9 mouse cellular contexts compared by ENCODE assay signal in genomic region chr11:3930931-3931330, GRCm38 (mm10). TPM values are rescaled to one million over a fixed set of nuclear protein-coding genes. Genes with fewer than 3 reads are reported as not detected.
DNase-seq lines count a peak whose midpoint lies in the region; ATAC-seq and TF ChIP-seq lines count a peak whose summit lies in the region.
"Had no signal": no experiment of that assay in that cellular context is flagged by ENCODE, and none has a peak within 500 bp of the region (broad histone marks: within the 10 kb centered on the region; RNA-seq: fewer than 3 reads in every experiment).

No protein-coding gene starts in this region.

- no peaks in the 10 kb centered on the region for H3K36me3 ChIP-seq in neural tube, embryonic 11.5 days (ENCODE audit: control insufficient read depth, insufficient read depth, low read length)
- H3K36me3 ChIP-seq in hindbrain, embryonic 12.5 days, result no peaks in the 10 kb centered on the region
- H3K36me3 ChIP-seq in liver, embryonic 12.5 days, result 0 out of 2 replicates have a peak, but pooled peaks cover under 1% of the 10 kb centered on the region
- 0 out of 2 replicates have a peak, but pooled peaks cover under 1% of the 10 kb centered on the region for H3K36me3 ChIP-seq in stomach, postnatal 0 days (ENCODE audit: control insufficient read depth, insufficient read depth, low read length)

- no peak overlapping the region for H3K27ac ChIP-seq in neural tube, embryonic 11.5 days (ENCODE audit: low read depth, low read length)
- no peak overlapping the region for H3K27ac ChIP-seq in hindbrain, embryonic 12.5 days
- H3K27ac ChIP-seq in liver, embryonic 12.5 days, result no peak overlapping the region
- H3K27ac ChIP-seq in stomach, postnatal 0 days (replicated peaks), result no peak overlapping the region

- H3K4me1 ChIP-seq in neural tube, embryonic 11.5 days (ENCODE audit: control insufficient read depth, insufficient read depth, low read length), result no peaks in the 10 kb centered on the region; the same call in 1 of the 2 replicates
- peaks cover 7% of the 10 kb centered on the region for H3K4me1 ChIP-seq in hindbrain, embryonic 12.5 days
- H3K4me1 ChIP-seq in liver, embryonic 12.5 days, result peaks cover 28% of the 10 kb centered on the region
- H3K4me1 ChIP-seq in stomach, postnatal 0 days (replicated peaks; ENCODE audit: control insufficient read depth, insufficient read depth), result no peaks in the 10 kb centered on the region

- intact Hi-C loops in left cerebral cortex, postnatal 14 days (cut with DNase I), result no loop called here

- peak overlapping the region; percentile 47 for H3K9ac ChIP-seq in neural tube, embryonic 11.5 days (ENCODE audit: low read length)
- H3K9ac ChIP-seq in hindbrain, embryonic 12.5 days, result peak overlapping the region; percentile 67
- peak overlapping the region; percentile 65 for H3K9ac ChIP-seq in liver, embryonic 12.5 days
- 0 out of 2 replicates have a peak overlapping the region, but pooled peaks have one; percentile 59 for H3K9ac ChIP-seq in stomach, postnatal 0 days (ENCODE audit: low read length)

- no peak for TF ChIP-seq EP300 in stomach, postnatal 0 days (optimal IDR thresholded peaks at IDR 0.05)

- H3K27me3 ChIP-seq in neural tube, embryonic 11.5 days (ENCODE audit: control insufficient read depth, insufficient read depth, low read length), result no peaks in the 10 kb centered on the region
- 0 out of 2 replicates have a peak, but pooled peaks cover 3% of the 10 kb centered on the region for H3K27me3 ChIP-seq in hindbrain, embryonic 12.5 days
- no peaks in the 10 kb centered on the region; the same call in 1 of the 2 replicates for H3K27me3 ChIP-seq in liver, embryonic 12.5 days (replicated peaks)
- H3K27me3 ChIP-seq in stomach, postnatal 0 days (ENCODE audit: control insufficient read depth, insufficient read depth, low read length), result no peaks in the 10 kb centered on the region

- H3K9me3 ChIP-seq in neural tube, embryonic 11.5 days (ENCODE audit: control insufficient read depth, low read length), result no peaks in the 10 kb centered on the region
- no peaks in the 10 kb centered on the region for H3K9me3 ChIP-seq in hindbrain, embryonic 12.5 days (replicated peaks)
- H3K9me3 ChIP-seq in liver, embryonic 12.5 days (replicated peaks), result no peaks in the 10 kb centered on the region
- no peaks in the 10 kb centered on the region for H3K9me3 ChIP-seq in stomach, postnatal 0 days (ENCODE audit: control insufficient read depth, low read length)

- WGBS in neural tube, embryonic 11.5 days, result 25% methylated on average over 6 of the region's 6 CpGs
- WGBS in hindbrain, embryonic 12.5 days, result 34% methylated on average over 6 of the region's 6 CpGs
- 26% methylated on average over 6 of the region's 6 CpGs for WGBS in liver, embryonic 12.5 days (ENCODE audit: insufficient replicate concordance)
- 44% methylated on average over 6 of the region's 6 CpGs for WGBS in stomach, postnatal 0 days

- peak overlapping the region; percentile 63 for H3K4me2 ChIP-seq in neural tube, embryonic 11.5 days (ENCODE audit: low read depth)
- peak overlapping the region; percentile 84 for H3K4me2 ChIP-seq in hindbrain, embryonic 12.5 days (replicated peaks)
- peak overlapping the region; percentile 78 for H3K4me2 ChIP-seq in liver, embryonic 12.5 days
- peak overlapping the region; percentile 69 for H3K4me2 ChIP-seq in stomach, postnatal 0 days (replicated peaks; ENCODE audit: low read depth)

- DNase-seq in neural tube, embryonic 11.5 days (ENCODE audit: low spot score), result no peak
- DNase-seq in neural tube, embryonic 10.5 days (ENCODE audit: extremely low spot score, low spot score), result no peak
- DNase-seq in stomach, postnatal 0 days (ENCODE audit: low spot score), result peak; percentile 11
- no peak for DNase-seq in urinary bladder, postnatal 10 days (ENCODE audit: low spot score)
- DNase-seq in embryo, embryonic 11 days, result no peak
- no peak for DNase-seq in left cerebral cortex, postnatal 14 days (ENCODE audit: low spot score in 2 of 2)

- no peak for TF ChIP-seq CTCF in stomach, postnatal 0 days (IDR thresholded peaks at IDR 0.05; ENCODE audit: low read depth)

- H3K4me3 ChIP-seq in neural tube, embryonic 11.5 days (ENCODE audit: low read depth, low read length), result peak overlapping the region; percentile 53
- peak overlapping the region; percentile 50 for H3K4me3 ChIP-seq in hindbrain, embryonic 12.5 days
- H3K4me3 ChIP-seq in liver, embryonic 12.5 days, result peak overlapping the region; percentile 61
- 0 out of 2 replicates have a peak overlapping the region, but pooled peaks have one; percentile 46 for H3K4me3 ChIP-seq in stomach, postnatal 0 days (ENCODE audit: low read depth, low read length)

- no peak for ATAC-seq in neural tube, embryonic 11.5 days (ENCODE audit: insufficient read depth, low FRiP score, low TSS enrichment)
- no peak for ATAC-seq in hindbrain, embryonic 12.5 days (ENCODE audit: low FRiP score)
- ATAC-seq in liver, embryonic 12.5 days, result no peak
- ATAC-seq in stomach, postnatal 0 days (ENCODE audit: low FRiP score, low TSS enrichment), result no peak

RNA-seq across cellular contexts. Expression of gene Tcn2, which starts 1.0 kb away (rescaled TPM):
- polyA plus RNA-seq in neural tube, embryonic 11.5 days (2014; fragmentation: Nextera tagmentation; extraction: Ambion mirVana), result 31.4 and 31.7 TPM in 2 replicates
- 34.1 and 35.3 TPM in 2 replicates for polyA plus RNA-seq in hindbrain, embryonic 12.5 days (2016; fragmentation: Nextera tagmentation; extraction: Ambion mirVana)
- polyA plus RNA-seq in liver, embryonic 12.5 days (2016; fragmentation: Nextera tagmentation; extraction: Ambion mirVana), result 14.0 and 14.5 TPM in 2 replicates
- polyA plus RNA-seq in stomach, postnatal 0 days (2015; fragmentation: Nextera tagmentation; extraction: Ambion mirVana), result 47.5 and 53.3 TPM in 2 replicates
- 10 to 100 TPM; 15.9 to 18.4 TPM for total RNA-seq in left cerebral cortex, postnatal 14 days (2021)

RNA-seq across cellular contexts. Expression of gene Slc35e4, which starts 16.5 kb away (rescaled TPM):
- polyA plus RNA-seq in neural tube, embryonic 11.5 days (2014; fragmentation: Nextera tagmentation; extraction: Ambion mirVana), result 3.9 and 4.5 TPM in 2 replicates
- polyA plus RNA-seq in hindbrain, embryonic 12.5 days (2016; fragmentation: Nextera tagmentation; extraction: Ambion mirVana), result 7.6 and 7.9 TPM in 2 replicates
- 0.86 and 1.2 TPM in 2 replicates for polyA plus RNA-seq in liver, embryonic 12.5 days (2016; fragmentation: Nextera tagmentation; extraction: Ambion mirVana)
- polyA plus RNA-seq in stomach, postnatal 0 days (2015; fragmentation: Nextera tagmentation; extraction: Ambion mirVana), result 7.3 and 7.5 TPM in 2 replicates
- 10 to 100 TPM; 24.1 to 26.1 TPM for total RNA-seq in left cerebral cortex, postnatal 14 days (2021)

RNA-seq across cellular contexts. Expression of gene Pes1, which starts 32.8 kb away (rescaled TPM):
- polyA plus RNA-seq in neural tube, embryonic 11.5 days (2014; fragmentation: Nextera tagmentation; extraction: Ambion mirVana), result 75.2 and 75.8 TPM in 2 replicates
- polyA plus RNA-seq in hindbrain, embryonic 12.5 days (2016; fragmentation: Nextera tagmentation; extraction: Ambion mirVana), result 69.7 and 73.4 TPM in 2 replicates
- 72.0 and 74.0 TPM in 2 replicates for polyA plus RNA-seq in liver, embryonic 12.5 days (2016; fragmentation: Nextera tagmentation; extraction: Ambion mirVana)
- 41.8 and 42.6 TPM in 2 replicates for polyA plus RNA-seq in stomach, postnatal 0 days (2015; fragmentation: Nextera tagmentation; extraction: Ambion mirVana)
- total RNA-seq in left cerebral cortex, postnatal 14 days (2021), result 10 to 100 TPM; 35.5 to 40.4 TPM

RNA-seq across cellular contexts. Expression of gene Dusp18, which starts 35.9 kb away (rescaled TPM):
- 20.2 and 21.2 TPM in 2 replicates for polyA plus RNA-seq in neural tube, embryonic 11.5 days (2014; fragmentation: Nextera tagmentation; extraction: Ambion mirVana)
- polyA plus RNA-seq in hindbrain, embryonic 12.5 days (2016; fragmentation: Nextera tagmentation; extraction: Ambion mirVana), result 27.7 and 29.1 TPM in 2 replicates
- polyA plus RNA-seq in liver, embryonic 12.5 days (2016; fragmentation: Nextera tagmentation; extraction: Ambion mirVana), result 0.80 and 0.95 TPM in 2 replicates
- polyA plus RNA-seq in stomach, postnatal 0 days (2015; fragmentation: Nextera tagmentation; extraction: Ambion mirVana), result 2.8 TPM in 2 replicates
- total RNA-seq in left cerebral cortex, postnatal 14 days (2021), result 10 to 100 TPM; 24.0 to 29.6 TPM

RNA-seq across cellular contexts. Expression of gene 4921536K21Rik, which starts 36.0 kb away (rescaled TPM):
- 0.23 and 0.27 TPM in 2 replicates for polyA plus RNA-seq in neural tube, embryonic 11.5 days (2014; fragmentation: Nextera tagmentation; extraction: Ambion mirVana)
- 0.72 and 0.82 TPM in 2 replicates for polyA plus RNA-seq in hindbrain, embryonic 12.5 days (2016; fragmentation: Nextera tagmentation; extraction: Ambion mirVana)
- 0.05 TPM in 1 of 2 replicates, not detected in the other for polyA plus RNA-seq in liver, embryonic 12.5 days (2016; fragmentation: Nextera tagmentation; extraction: Ambion mirVana)
- polyA plus RNA-seq in stomach, postnatal 0 days (2015; fragmentation: Nextera tagmentation; extraction: Ambion mirVana), result 0.12 TPM in 2 replicates
- under 1 TPM; 0.40 to 0.49 TPM for total RNA-seq in left cerebral cortex, postnatal 14 days (2021)
- total RNA-seq: hematopoietic stem cell, adult 5-6 weeks had no signal
